Mouse (Mus musculus) MEL (cell line): ENCODE results near the gene Lhpp. TPM values are rescaled to one million over a fixed set of nuclear protein-coding genes. Genes with fewer than 3 reads are reported as not detected.

Source experiments
- DNase-seq: peaks from one replicate; pipeline ENCODE4 v3.0.0; 2011; ENCODE audit warnings: low read depth, low spot score
- H3K27ac ChIP-seq: 2 replicates; pipeline ENCODE4 v1.5.1; 2012; ENCODE audit warnings: low read depth, mild to moderate bottlenecking, control low read depth, low read length, moderate library complexity; ENCODE audit not compliant: control insufficient read depth
- H3K27me3 ChIP-seq, 2 experiments: fragments of 150-350 bp in 1 of 2; sonication (generic) in 1 of 2; 2 replicates each; pipeline ENCODE4 v1.6.1; 2012; ENCODE audit warnings: low read length in 2 of 2, mild to moderate bottlenecking in 2 of 2, improper control_type of control experiment in 1 of 2, moderate library complexity in 1 of 2; ENCODE audit not compliant: insufficient read depth in 2 of 2, control insufficient read depth in 1 of 2
- H3K36me3 ChIP-seq, 2 experiments: 2 replicates each; pipeline ENCODE4 v1.6.1; 2012 to 2014; ENCODE audit warnings: low read length in 2 of 2, improper control_type of control experiment in 1 of 2, inconsistent platforms in 1 of 2, mild to moderate bottlenecking in 1 of 2; ENCODE audit not compliant: insufficient read depth in 2 of 2, control insufficient read depth in 1 of 2
- H3K4me1 ChIP-seq, 2 experiments: fragments of 150-350 bp in 1 of 2; sonication (generic) in 1 of 2; 2 replicates each; pipeline ENCODE4 v1.6.1; 2012; ENCODE audit warnings: low read length in 2 of 2, improper control_type of control experiment in 1 of 2, mild to moderate bottlenecking in 1 of 2; ENCODE audit not compliant: insufficient read depth in 2 of 2, control insufficient read depth in 1 of 2
- H3K4me3 ChIP-seq, 2 experiments: fragments of 150-350 bp in 1 of 2; sonication (generic) in 1 of 2; 2 replicates each; pipeline ENCODE4 v1.5.1; 2012; ENCODE audit warnings: low read depth in 2 of 2, low read length in 2 of 2, mild to moderate bottlenecking in 2 of 2, moderate library complexity in 2 of 2, control low read depth in 1 of 2, improper control_type of control experiment in 1 of 2; ENCODE audit not compliant: control insufficient read depth in 1 of 2, insufficient read depth in 1 of 2
- H3K79me2 ChIP-seq: 2 replicates; pipeline ENCODE4 v1.6.1; 2012; ENCODE audit warnings: mild to moderate bottlenecking, low read length, moderate library complexity; ENCODE audit not compliant: control insufficient read depth, poor library complexity, insufficient read depth
- H3K9ac ChIP-seq: 2 replicates; pipeline ENCODE4 v1.6.1; 2012; ENCODE audit warnings: low read depth, mild to moderate bottlenecking, control low read depth, low read length, moderate library complexity; ENCODE audit not compliant: control insufficient read depth, poor library complexity, severe bottlenecking
- H3K9me3 ChIP-seq: fragments of 150-350 bp; sonication (generic); replicated peaks from 2 replicates; pipeline ENCODE4 v1.6.1; 2012; ENCODE audit warnings: mild to moderate bottlenecking, low read length, improper control_type of control experiment, moderate library complexity; ENCODE audit not compliant: insufficient read depth
- BHLHE40 ChIP-seq: IDR thresholded peaks from 2 replicates; pipeline ENCODE4 v1.6.1; 2012; ENCODE audit warnings: low read depth, mild to moderate bottlenecking, inconsistent platforms, low read length, improper control_type of control experiment, borderline replicate concordance
- CHD2 ChIP-seq: IDR thresholded peaks from 2 replicates; pipeline ENCODE4 v1.6.1; 2011; ENCODE audit warnings: low read length, improper control_type of control experiment
- CTCF ChIP-seq, 3 experiments: IDR thresholded peaks in 2 of 3; conservative IDR thresholded peaks in 1 of 3; 2 replicates each; pipeline ENCODE4 v1.5.1; 2011 to 2012; ENCODE audit warnings: low read length in 3 of 3, low read depth in 2 of 3, mild to moderate bottlenecking in 2 of 3, improper control_type of control experiment in 1 of 3, inconsistent platforms in 1 of 3, mixed read lengths in 1 of 3, moderate library complexity in 1 of 3; ENCODE audit not compliant: control insufficient read depth in 1 of 3, insufficient read depth in 1 of 3, poor library complexity in 1 of 3, severe bottlenecking in 1 of 3
- E2F4 ChIP-seq: IDR thresholded peaks from 2 replicates; pipeline ENCODE4 v1.6.1; 2011; ENCODE audit warnings: low read depth, low read length, improper control_type of control experiment, borderline replicate concordance
- GABPA ChIP-seq: IDR thresholded peaks from 2 replicates; pipeline ENCODE4 v1.6.1; 2012; ENCODE audit warnings: low read depth, mild to moderate bottlenecking, inconsistent platforms, low read length, improper control_type of control experiment, moderate library complexity
- GATA1 ChIP-seq: IDR thresholded peaks from 2 replicates; pipeline ENCODE4 v1.6.1; 2011; ENCODE audit warnings: low read depth, low read length, improper control_type of control experiment
- HCFC1 ChIP-seq: IDR thresholded peaks from 2 replicates; pipeline ENCODE4 v1.6.1; 2012; ENCODE audit warnings: low read depth, mild to moderate bottlenecking, inconsistent platforms, low read length, improper control_type of control experiment, moderate library complexity
- NELFE ChIP-seq: IDR thresholded peaks from 2 replicates; pipeline ENCODE4 v1.6.1; 2011; ENCODE audit warnings: low read depth, low read length, improper control_type of control experiment
- RCOR1 ChIP-seq: IDR thresholded peaks from 2 replicates; pipeline ENCODE4 v1.6.1; 2012; ENCODE audit warnings: low read depth, mild to moderate bottlenecking, inconsistent platforms, low read length, improper control_type of control experiment
- TAL1 ChIP-seq: IDR thresholded peaks from 2 replicates; pipeline ENCODE4 v1.6.1; 2012; ENCODE audit warnings: mild to moderate bottlenecking, inconsistent platforms, low read length, moderate library complexity, mixed read lengths
- TCF12 ChIP-seq: IDR thresholded peaks from 2 replicates; pipeline ENCODE4 v1.6.1; 2014; ENCODE audit warnings: low read depth, mild to moderate bottlenecking, inconsistent platforms, low read length, improper control_type of control experiment, moderate library complexity
- USF2 ChIP-seq, 2 experiments: IDR thresholded peaks; 2 replicates each; pipeline ENCODE4 v1.6.1; 2011 to 2012; ENCODE audit warnings: improper control_type of control experiment in 2 of 2, low read length in 2 of 2, borderline replicate concordance in 1 of 2, inconsistent platforms in 1 of 2, low read depth in 1 of 2, mild to moderate bottlenecking in 1 of 2; ENCODE audit not compliant: insufficient read depth in 1 of 2
- ZMIZ1 ChIP-seq: IDR thresholded peaks from 2 replicates; pipeline ENCODE4 v1.6.1; 2012; ENCODE audit warnings: low read depth, mild to moderate bottlenecking, inconsistent platforms, low read length, improper control_type of control experiment, moderate library complexity
- ZNF384 ChIP-seq: IDR thresholded peaks from 2 replicates; pipeline ENCODE4 v1.6.1; 2012; ENCODE audit warnings: low read depth, mild to moderate bottlenecking, inconsistent platforms, low read length, improper control_type of control experiment
- polyA plus RNA-seq, 2 experiments: library from polyadenylated mRNA; stranded (reverse) in 1 of 2; unstranded in 1 of 2; fragments of >175 nt in 1 of 2; fragments of >200 nt in 1 of 2; gene quantifications; 2 replicates each; pipeline versions ENCODE4 v1.2.1 to v1.2.4; 2012; ENCODE audit warnings: low replicate concordance in 2 of 2, low read depth in 1 of 2; ENCODE audit not compliant: insufficient read length in 2 of 2, insufficient read depth in 1 of 2, missing spikeins in 1 of 2
- total RNA-seq: library from RNA; depleted of rRNA; stranded (reverse); fragments of 300-350 nt; gene quantifications from 2 replicates; pipeline ENCODE4 v1.2.3, GENCODE M21; 2012; rRNA removed

Gene Lhpp
- total and polyA plus RNA-seq, 3 experiments, result 31.0 to 39.3 TPM; not detected in 1

GRCm38 (mm10) chr7:132754389-132754750, 143.9 kb downstream of the Lhpp start:
- Histone ChIP-seq H3K79me2 (no peaks in the 10 kb centered on the region), H3K9ac (no peak overlapping the region), H3K36me3 (peaks cover 0 to 1% of the 10 kb centered on the region in 2 experiments; a peak in 1 of 4 replicates), H3K4me1 (no peaks in the 10 kb centered on the region), H3K27me3 (no peaks in the 10 kb centered on the region), H3K4me3 (no peak overlapping the region), H3K27ac (no peak overlapping the region)
- no peak for TF ChIP-seq RCOR1
- TF ChIP-seq GABPA, result no peak
- TF ChIP-seq BHLHE40, result no peak
- TF ChIP-seq GATA1, result no peak
- no peak for TF ChIP-seq ZMIZ1
- TF ChIP-seq HCFC1, result no peak
- no peak for TF ChIP-seq CHD2
- no peak for TF ChIP-seq CTCF (IDR thresholded peaks at IDR 0.05 in 2 of 3, conservative IDR thresholded peaks at IDR 0.05 in 1 of 3; ENCODE audit: control insufficient read depth in 1 of 3, insufficient read depth in 1 of 3, low read depth in 2 of 3, low read length in 3 of 3, poor library complexity in 1 of 3, severe bottlenecking in 1 of 3)
- no peak for TF ChIP-seq TAL1
- no peak for TF ChIP-seq E2F4
- TF ChIP-seq USF2 (IDR thresholded peaks at IDR 0.05; ENCODE audit: borderline replicate concordance in 1 of 2, insufficient read depth in 1 of 2, low read depth in 1 of 2, low read length in 2 of 2), result no peak
- TF ChIP-seq NELFE, result no peak
- no peak for TF ChIP-seq ZNF384
- TF ChIP-seq TCF12, result no peak
- TF ChIP-seq, all 39 proteins: peak for 0
- no peak for DNase-seq
- H3K9me3 ChIP-seq, result no peaks in the 10 kb centered on the region

Other genes starting within 250 kb of the Lhpp start
- gene Oat, start 34.2 kb upstream of the Lhpp start, total RNA-seq, result 226 and 236 TPM in 2 replicates
- gene Oat, start 34.2 kb upstream of the Lhpp start, polyA plus RNA-seq, result 100 to 1,000 TPM; 190 to 209 TPM
- 1.5 and 2.4 TPM in 2 replicates for gene Nkx1-2, start 11.0 kb upstream of the Lhpp start, total RNA-seq
- 1 to 10 TPM in 1 of 2 experiments, not detected in 1; 2.8 TPM for gene Nkx1-2, start 11.0 kb upstream of the Lhpp start, polyA plus RNA-seq
- 7.3 and 7.9 TPM in 2 replicates for gene Fam53b, start 203.2 kb downstream of the Lhpp start, total RNA-seq
- gene Fam53b, start 203.2 kb downstream of the Lhpp start, polyA plus RNA-seq, result 10 to 100 TPM in 1 of 2 experiments, not detected in 1; 15.4 TPM
- gene Eef1akmt2, start 242.0 kb downstream of the Lhpp start, total RNA-seq, result 24.3 and 26.9 TPM in 2 replicates
- 100 to 1,000 TPM in 1 of 2 experiments, 10 to 100 TPM in 1; 27.0 to 330 TPM for gene Eef1akmt2, start 242.0 kb downstream of the Lhpp start, polyA plus RNA-seq
- 26.5 and 30.1 TPM in 2 replicates for gene Abraxas2, start 248.6 kb downstream of the Lhpp start, total RNA-seq
- gene Abraxas2, start 248.6 kb downstream of the Lhpp start, polyA plus RNA-seq, result 10 to 100 TPM in 1 of 2 experiments, not detected in 1; 31.1 TPM